Mouse (Mus musculus): ENCODE measurements around the gene Cdr2l.

DNA sequence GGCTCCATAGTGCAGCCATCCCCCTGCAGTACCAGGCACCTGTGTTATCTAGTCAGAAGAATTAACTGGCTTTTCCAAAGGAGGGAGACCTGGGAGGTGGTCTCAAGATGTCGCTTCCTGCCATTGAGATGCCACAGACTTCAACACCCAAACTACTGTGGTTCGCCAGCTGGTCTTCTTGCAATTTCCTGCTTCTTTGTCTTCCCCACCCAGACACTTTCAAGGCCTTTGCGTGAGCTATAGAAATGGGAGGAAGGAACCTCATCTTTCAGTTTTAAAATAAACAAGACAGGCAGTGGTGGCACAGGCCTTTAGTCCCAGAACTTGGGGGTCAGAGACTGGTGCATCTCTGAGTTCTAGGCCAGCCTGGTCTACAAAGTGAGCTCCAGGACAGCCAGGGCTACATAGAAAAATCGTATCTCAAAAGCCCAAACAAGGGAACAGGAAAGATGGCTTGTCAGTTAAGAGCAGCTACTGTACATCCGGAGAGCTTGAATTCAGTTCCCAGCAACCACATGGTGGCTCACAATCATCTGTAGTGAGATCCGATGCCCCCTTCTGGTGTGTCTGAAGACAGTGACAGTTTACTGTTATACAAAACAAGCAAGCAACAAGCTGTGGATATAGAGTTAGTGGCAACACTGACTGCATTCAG lies 26.7 kb downstream of the Cdr2l start:
- no peak for TF ChIP-seq POLR2A (IDR thresholded peaks at IDR 0.05; ENCODE audit: insufficient read depth, low read depth, low read length)
- TF ChIP-seq EP300 (IDR thresholded peaks at IDR 0.05; ENCODE audit: insufficient read depth, low read depth, low read length), result no peak

All from heart, adult 2 months (tissue).